Mouse (Mus musculus) forebrain, postnatal 0 days (tissue): ENCODE results near the gene Slmap. TPM values are rescaled to one million over a fixed set of nuclear protein-coding genes. Genes with fewer than 3 reads are reported as not detected.

Experiments used
- ATAC-seq: fragments of 200-750 bp; cut with Nextera tagmentation; 2 replicates; pipeline ENCODE4 v1.8.0; 2017; ENCODE audit warnings: mild to moderate bottlenecking, moderate library complexity
- DNase-seq: peaks from one replicate; pipeline ENCODE4 v3.0.0-alpha.2; 2015
- H3K27ac ChIP-seq: fragments of 300-500 bp; sonication (generic); 2 replicates; pipeline ENCODE4 v1.5.1; 2014; ENCODE audit warnings: low read depth, mild to moderate bottlenecking, antibody characterized with exemption, low read length, moderate library complexity, mixed read lengths
- H3K27me3 ChIP-seq: fragments of 300-500 bp; sonication (generic); 2 replicates; pipeline ENCODE4 v1.6.1; 2014; ENCODE audit warnings: mild to moderate bottlenecking, low read length, mixed read lengths; ENCODE audit not compliant: insufficient read depth
- H3K36me3 ChIP-seq: fragments of 300-500 bp; sonication (generic); 2 replicates; pipeline ENCODE4 v1.6.1; 2014; ENCODE audit warnings: mild to moderate bottlenecking, moderate library complexity; ENCODE audit not compliant: insufficient read depth
- H3K4me1 ChIP-seq: fragments of 300-500 bp; sonication (generic); 2 replicates; pipeline ENCODE4 v1.6.1; 2014; ENCODE audit warnings: antibody characterized with exemption; ENCODE audit not compliant: insufficient read depth
- H3K4me2 ChIP-seq: fragments of 300-500 bp; sonication (generic); 2 replicates; pipeline ENCODE4 v1.6.1; 2014; ENCODE audit warnings: low read depth, mild to moderate bottlenecking, moderate library complexity
- H3K4me3 ChIP-seq: fragments of 300-500 bp; sonication (generic); 2 replicates; pipeline ENCODE4 v1.5.1; 2014; ENCODE audit warnings: low read depth, low read length, mixed read lengths
- H3K9ac ChIP-seq: fragments of 300-500 bp; sonication (generic); 2 replicates; pipeline ENCODE4 v1.6.1; 2014; ENCODE audit warnings: mild to moderate bottlenecking
- H3K9me3 ChIP-seq: fragments of 300-500 bp; sonication (generic); 2 replicates; pipeline ENCODE4 v1.6.1; 2016; ENCODE audit warnings: low read length
- CTCF ChIP-seq: sonication (generic); IDR thresholded peaks from 2 replicates; pipeline ENCODE4 v1.5.1; 2016; ENCODE audit warnings: antibody characterized with exemption, control low read depth, low read depth
- WGBS: fragments of 180-500 bp; shearing (Covaris S2); extraction: QIAGEN DNeasy Blood & Tissue Kit; methylation state at CpG from one replicate; pipeline ENCODE4 v1.1.7; 2014; 5-methylcytosine and 5-hydroxymethylcytosine counted together
- polyA plus RNA-seq: library from polyadenylated mRNA; unstranded; fragments of >200 nt; fragmentation: Nextera tagmentation; extraction: Ambion mirVana; gene quantifications from 2 replicates; pipeline ENCODE4 v1.2.1, GENCODE M21; 2015
- total RNA-seq: library from RNA; depleted of rRNA; stranded (reverse); fragments of >200 nt; gene quantifications from 2 replicates; pipeline ENCODE4 v1.2.3, GENCODE M21; 2014

Gene Slmap
- total and polyA plus RNA-seq, 2 experiments from 2014 or later, result 9.9 to 27.2 TPM

- 53% methylated on average over 4 of the region's 4 CpGs for WGBS
- Histone ChIP-seq H3K4me2 (no peak overlapping the region), H3K4me1 (no peaks in the 10 kb centered on the region), H3K27me3 (no peaks in the 10 kb centered on the region), H3K27ac (no peak overlapping the region), H3K36me3 (no peaks in the 10 kb centered on the region), H3K9ac (no peak overlapping the region), H3K9me3 (no peaks in the 10 kb centered on the region), H3K4me3 (no peak overlapping the region)
- ATAC-seq (no peak), DNase-seq (no peak)
- no peak for TF ChIP-seq CTCF
Observed at GRCm38 (mm10) chr14:26571951-26572675, 37.4 kb upstream of the Slmap start.

GRCm38 (mm10) chr14:26569880-26570279 lies 35.1 kb upstream of the Slmap start:
- Histone ChIP-seq H3K4me3 (no peak overlapping the region), H3K9me3 (no peaks in the 10 kb centered on the region), H3K27ac (no peak overlapping the region), H3K4me2 (no peak overlapping the region), H3K27me3 (no peaks in the 10 kb centered on the region), H3K4me1 (no peaks in the 10 kb centered on the region), H3K36me3 (no peaks in the 10 kb centered on the region), H3K9ac (no peak overlapping the region)
- ATAC-seq (no peak), DNase-seq (no peak)
- WGBS, result 80% methylated on average over 4 of the region's 4 CpGs
- TF ChIP-seq CTCF, result no peak

GRCm38 (mm10) chr14:26562247-26562646 lies 27.5 kb upstream of the Slmap start:
- DNase-seq (no peak), ATAC-seq (no peak)
- WGBS, result 83% methylated on average over 2 of the region's 2 CpGs
- Histone ChIP-seq H3K36me3 (no peaks in the 10 kb centered on the region), H3K9me3 (0 out of 2 replicates have a peak, but pooled peaks cover 5% of the 10 kb centered on the region), H3K27ac (no peak overlapping the region), H3K4me2 (no peak overlapping the region), H3K27me3 (no peaks in the 10 kb centered on the region), H3K9ac (no peak overlapping the region), H3K4me3 (no peak overlapping the region), H3K4me1 (no peaks in the 10 kb centered on the region)
- no peak for TF ChIP-seq CTCF

- Histone ChIP-seq H3K27me3 (no peaks in the 10 kb centered on the region), H3K4me1 (no peaks in the 10 kb centered on the region), H3K4me2 (no peak overlapping the region), H3K27ac (no peak overlapping the region), H3K4me3 (no peak overlapping the region), H3K9me3 (0 out of 2 replicates have a peak, but pooled peaks cover 5% of the 10 kb centered on the region), H3K9ac (no peak overlapping the region), H3K36me3 (no peaks in the 10 kb centered on the region)
- no peak for TF ChIP-seq CTCF
- 93% methylated on average over 7 of the region's 7 CpGs for WGBS
- DNase-seq (no peak), ATAC-seq (no peak)
Observed at GRCm38 (mm10) chr14:26558536-26558935, 23.8 kb upstream of the Slmap start.

- TF ChIP-seq CTCF, result no peak
- DNase-seq (no peak), ATAC-seq (no peak)
- no peaks in the 10 kb centered on the region for H3K36me3 ChIP-seq
- no peak overlapping the region for H3K27ac ChIP-seq
- H3K4me1 ChIP-seq, result no peaks in the 10 kb centered on the region
- no peak overlapping the region for H3K4me2 ChIP-seq
- H3K9ac ChIP-seq, result no peak overlapping the region
- H3K27me3 ChIP-seq, result no peaks in the 10 kb centered on the region
- 0 out of 2 replicates have a peak, but pooled peaks cover 5% of the 10 kb centered on the region for H3K9me3 ChIP-seq
- WGBS, result 55% methylated on average over 1 of the region's 1 CpGs
- no peak overlapping the region for H3K4me3 ChIP-seq
Observed at GRCm38 (mm10) chr14:26557581-26557980, 22.9 kb upstream of the Slmap start.

GRCm38 (mm10) chr14:26552853-26553252 lies 18.1 kb upstream of the Slmap start:
- H3K4me3 ChIP-seq, result no peak overlapping the region
- no peak for TF ChIP-seq CTCF
- 83% methylated on average over 3 of the region's 3 CpGs for WGBS
- ATAC-seq (no peak), DNase-seq (no peak)
- no peak overlapping the region for H3K4me2 ChIP-seq
- no peak overlapping the region for H3K27ac ChIP-seq
- no peaks in the 10 kb centered on the region for H3K4me1 ChIP-seq
- H3K9me3 ChIP-seq, result no peaks in the 10 kb centered on the region
- H3K27me3 ChIP-seq, result no peaks in the 10 kb centered on the region
- H3K9ac ChIP-seq, result no peak overlapping the region
- H3K36me3 ChIP-seq, result no peaks in the 10 kb centered on the region

GRCm38 (mm10) chr14:26552441-26552840 lies 17.7 kb upstream of the Slmap start:
- no peaks in the 10 kb centered on the region for H3K27me3 ChIP-seq
- no peaks in the 10 kb centered on the region for H3K9me3 ChIP-seq
- H3K4me3 ChIP-seq, result no peak overlapping the region
- no peak overlapping the region for H3K4me2 ChIP-seq
- no peak for ATAC-seq
- TF ChIP-seq CTCF, result no peak
- H3K9ac ChIP-seq, result no peak overlapping the region
- no peak overlapping the region for H3K27ac ChIP-seq
- no peaks in the 10 kb centered on the region for H3K4me1 ChIP-seq
- WGBS, result 80% methylated on average over 2 of the region's 2 CpGs
- DNase-seq, result no peak
- H3K36me3 ChIP-seq, result no peaks in the 10 kb centered on the region
